Mouse (Mus musculus) kidney, postnatal 0 days (tissue): ENCODE measurements at regions not wholly inside any gene's neighbourhood (a gene's known extent, or its start where the extent isn't known, plus 50 kb on each side); places are given as distances from the start of the nearest gene placed in this dataset.

ENCODE experiments used
- ATAC-seq: fragments of 200-750 bp; cut with Nextera tagmentation; replicated peaks from 2 replicates; pipeline ENCODE4 v1.8.0; 2017; ENCODE audit warnings: low read depth, moderate number of reproducible peaks, moderate TSS enrichment, moderate library complexity; ENCODE audit not compliant: low FRiP score
- DNase-seq: peaks from one replicate; pipeline ENCODE4 v3.0.0-alpha.2; 2016; ENCODE audit warnings: low spot score
- H3K27ac ChIP-seq: fragments of 300-500 bp; sonication (generic); 2 replicates; pipeline ENCODE4 v1.5.1; 2014; ENCODE audit warnings: mild to moderate bottlenecking
- H3K27me3 ChIP-seq: fragments of 300-500 bp; sonication (generic); 2 replicates; pipeline ENCODE4 v1.6.1; 2014; ENCODE audit warnings: low read length, mixed read lengths; ENCODE audit not compliant: insufficient read depth
- H3K36me3 ChIP-seq: fragments of 300-500 bp; sonication (generic); 2 replicates; pipeline ENCODE4 v1.6.1; 2014; ENCODE audit warnings: low read length, mixed read lengths; ENCODE audit not compliant: insufficient read depth
- H3K4me1 ChIP-seq: fragments of 300-500 bp; sonication (generic); replicated peaks from 2 replicates; pipeline ENCODE4 v1.6.1; 2014; ENCODE audit warnings: antibody characterized with exemption, low read length, mixed read lengths; ENCODE audit not compliant: insufficient read depth
- H3K4me2 ChIP-seq: fragments of 300-500 bp; sonication (generic); 2 replicates; pipeline ENCODE4 v1.6.1; 2014; ENCODE audit warnings: mild to moderate bottlenecking, low read length, moderate library complexity, mixed read lengths
- H3K4me3 ChIP-seq: fragments of 300-500 bp; sonication (generic); replicated peaks from 2 replicates; pipeline ENCODE4 v1.5.1; 2014; ENCODE audit warnings: low read depth, low read length
- H3K9ac ChIP-seq: fragments of 300-500 bp; sonication (generic); 2 replicates; pipeline ENCODE4 v1.6.1; 2014; ENCODE audit warnings: low read depth, low read length
- H3K9me3 ChIP-seq: fragments of 300-500 bp; sonication (generic); replicated peaks from 2 replicates; pipeline ENCODE4 v1.6.1; 2016; ENCODE audit warnings: low read length, inconsistent platforms, mixed read lengths
- CTCF ChIP-seq: IDR thresholded peaks from 2 replicates; pipeline ENCODE4 v1.5.1; 2016; ENCODE audit warnings: antibody characterized with exemption, low read depth, mild to moderate bottlenecking, moderate library complexity
- WGBS: fragments of 180-500 bp; shearing (Covaris S2); extraction: QIAGEN DNeasy Blood & Tissue Kit; methylation state at CpG from one replicate; pipeline ENCODE4 v1.1.7; 2014; 5-methylcytosine and 5-hydroxymethylcytosine counted together

GRCm38 (mm10) chr1:101113266-101113849 is 1340.8 kb downstream of the Cntnap5b start:
- H3K4me2 ChIP-seq, result no peak overlapping the region
- H3K4me3 ChIP-seq, result no peak overlapping the region
- DNase-seq, result no peak
- H3K36me3 ChIP-seq, result no peaks in the 10 kb centered on the region
- H3K4me1 ChIP-seq, result no peaks in the 10 kb centered on the region
- 96% methylated on average over 2 of the region's 2 CpGs for WGBS
- H3K9me3 ChIP-seq, result no peaks in the 10 kb centered on the region
- no peak for TF ChIP-seq CTCF
- ATAC-seq, result no peak
- H3K9ac ChIP-seq, result no peak overlapping the region
- no peak overlapping the region for H3K27ac ChIP-seq
- no peaks in the 10 kb centered on the region for H3K27me3 ChIP-seq

- DNase-seq, result no peak
- H3K4me1 ChIP-seq, result no peaks in the 10 kb centered on the region
- no peaks in the 10 kb centered on the region for H3K36me3 ChIP-seq
- no peak overlapping the region for H3K4me3 ChIP-seq
- H3K27ac ChIP-seq, result no peak overlapping the region
- TF ChIP-seq CTCF, result no peak
- H3K9me3 ChIP-seq, result no peaks in the 10 kb centered on the region
- no peak overlapping the region for H3K9ac ChIP-seq
- no peaks in the 10 kb centered on the region for H3K27me3 ChIP-seq
- 95% methylated on average over 2 of the region's 2 CpGs for WGBS
- no peak for ATAC-seq
- no peak overlapping the region for H3K4me2 ChIP-seq
These were observed 1349.7 kb downstream of the Cntnap5b start for GRCm38 (mm10) chr1:101122091-101122825.

GRCm38 (mm10) chr1:101127242-101127641 is 1354.7 kb downstream of the Cntnap5b start:
- Histone ChIP-seq H3K4me2 (no peak overlapping the region), H3K36me3 (no peaks in the 10 kb centered on the region), H3K4me1 (no peaks in the 10 kb centered on the region), H3K4me3 (no peak overlapping the region), H3K27ac (no peak overlapping the region), H3K27me3 (no peaks in the 10 kb centered on the region), H3K9me3 (no peaks in the 10 kb centered on the region), H3K9ac (no peak overlapping the region)
- no peak for ATAC-seq
- TF ChIP-seq CTCF, result no peak
- no peak for DNase-seq
- whole genome bisulfite sequencing, result 91% methylated on average over 1 of the region's 1 CpGs

DNA sequence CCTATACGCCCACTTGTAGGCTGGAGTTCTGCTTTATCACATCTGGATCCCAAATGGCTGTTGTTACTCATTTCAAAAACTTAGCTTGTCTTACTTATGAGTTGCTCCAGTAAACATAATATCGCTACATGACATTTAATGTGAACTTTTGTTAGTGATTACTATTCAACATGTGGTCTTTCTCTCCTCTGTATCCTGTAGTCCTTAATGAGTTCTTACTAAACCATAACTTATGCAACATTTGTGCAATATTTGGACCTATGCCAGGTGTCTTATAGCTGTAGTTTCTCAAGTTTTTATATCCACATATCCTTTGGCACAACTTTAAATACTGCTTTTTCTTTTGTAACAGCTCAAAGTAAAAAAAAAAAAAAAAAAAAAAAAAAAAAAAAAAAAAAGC is 1394.1 kb downstream of the Cntnap5b start:
- no peaks in the 10 kb centered on the region for H3K9me3 ChIP-seq
- H3K9ac ChIP-seq, result no peak overlapping the region
- H3K4me2 ChIP-seq, result no peak overlapping the region
- H3K36me3 ChIP-seq, result no peaks in the 10 kb centered on the region
- no peak overlapping the region for H3K27ac ChIP-seq
- peak; percentile 47 for DNase-seq
- no peak for ATAC-seq
- H3K4me3 ChIP-seq, result no peak overlapping the region
- no peak for TF ChIP-seq CTCF
- WGBS, result 65% methylated on average over 2 of the region's 2 CpGs
- H3K27me3 ChIP-seq, result no peaks in the 10 kb centered on the region
- H3K4me1 ChIP-seq, result no peaks in the 10 kb centered on the region
